In the genomic region with DNA sequence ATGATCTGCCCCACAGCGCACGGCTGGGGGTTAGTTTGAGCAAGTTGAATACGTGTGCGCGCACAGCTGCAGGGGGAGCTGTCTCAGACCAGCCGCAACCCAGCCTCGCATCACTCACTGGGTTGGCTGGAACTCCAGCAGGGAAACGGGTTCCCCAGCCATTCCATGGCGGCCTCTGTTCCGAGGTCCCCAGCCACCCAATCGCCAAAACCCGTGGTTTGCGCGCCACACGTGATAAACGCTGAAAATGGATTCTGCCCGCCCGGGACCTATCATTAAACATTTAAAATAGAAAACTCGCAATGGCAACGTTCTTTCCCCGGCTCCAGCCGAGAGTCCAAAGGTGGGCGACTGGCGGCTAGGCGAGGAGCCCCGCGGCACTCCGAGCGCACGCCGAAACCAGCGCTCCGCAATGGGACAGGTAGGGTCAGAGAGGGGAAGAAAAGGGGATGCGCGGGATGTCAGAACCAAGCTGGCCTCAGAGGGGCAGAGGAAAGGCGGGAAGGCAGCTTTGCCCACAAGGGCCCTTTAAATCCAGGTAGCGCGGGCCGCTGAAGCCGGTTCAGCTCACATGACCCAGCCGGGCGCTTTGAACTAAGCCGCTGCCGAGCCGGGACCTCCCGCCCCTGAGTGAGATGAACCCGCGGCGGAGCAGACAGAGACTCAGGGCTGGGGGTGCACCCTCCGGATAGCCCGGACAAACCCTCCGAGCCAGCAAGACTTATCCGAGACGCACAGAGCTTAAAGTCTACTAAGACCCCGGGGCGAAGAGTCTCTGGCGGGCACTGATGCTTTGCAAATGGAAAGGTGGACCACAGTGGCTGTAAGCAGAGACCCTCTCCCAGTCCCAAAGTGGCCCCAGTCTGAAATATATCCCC, we compare ENCODE assay signal across 8 mouse cellular contexts. TPM values are rescaled to one million over a fixed set of nuclear protein-coding genes. Genes with fewer than 3 reads are reported as not detected.
DNase-seq lines count a peak whose midpoint lies in the region; ATAC-seq and TF ChIP-seq lines count a peak whose summit lies in the region.

No protein-coding gene starts in this region.

- peak overlapping the region; percentile 84 for H3K9ac ChIP-seq in ES-Bruce4 (ENCODE audit: low read depth, poor library complexity, severe bottlenecking)
- H3K9ac ChIP-seq in forebrain, embryonic 16.5 days (replicated peaks; ENCODE audit: low read depth, low read length) = peak overlapping the region; percentile 50
- H3K9ac ChIP-seq in kidney, embryonic 16.5 days (replicated peaks; ENCODE audit: low read length) = peak overlapping the region; percentile 83
- 0 out of 2 replicates have a peak overlapping the region, but pooled peaks have one; percentile 39 for H3K9ac ChIP-seq in midbrain, postnatal 0 days (replicated peaks; ENCODE audit: low read length, poor library complexity, severe bottlenecking)

- TF ChIP-seq EP300 in ES-Bruce4 (IDR thresholded peaks at IDR 0.05; ENCODE audit: insufficient read depth, low read depth, low read length) = no peak

- peaks cover 10% of the 10 kb centered on the region for H3K27me3 ChIP-seq in ES-Bruce4 (ENCODE audit: control insufficient read depth, insufficient read depth, low read length, poor library complexity, severe bottlenecking)
- H3K27me3 ChIP-seq in forebrain, embryonic 16.5 days (replicated peaks; ENCODE audit: control insufficient read depth, insufficient read depth, low read length) = peaks cover 65% of the 10 kb centered on the region
- H3K27me3 ChIP-seq in kidney, embryonic 16.5 days (ENCODE audit: insufficient read depth, low read length) = peaks cover 6% of the 10 kb centered on the region; the same call in 1 of the 2 replicates
- peaks cover 57% of the 10 kb centered on the region for H3K27me3 ChIP-seq in midbrain, postnatal 0 days (ENCODE audit: insufficient read depth, low read length)

- no peaks in the 10 kb centered on the region for H3K36me3 ChIP-seq in ES-Bruce4 (ENCODE audit: control insufficient read depth, insufficient read depth, low read length, poor library complexity, severe bottlenecking)
- no peaks in the 10 kb centered on the region for H3K36me3 ChIP-seq in forebrain, embryonic 16.5 days (ENCODE audit: control insufficient read depth, insufficient read depth)
- no peaks in the 10 kb centered on the region for H3K36me3 ChIP-seq in kidney, embryonic 16.5 days (ENCODE audit: insufficient read depth, low read length)
- no peaks in the 10 kb centered on the region for H3K36me3 ChIP-seq in midbrain, postnatal 0 days (ENCODE audit: insufficient read depth, low read length)

- H3K4me2 ChIP-seq in forebrain, embryonic 16.5 days (ENCODE audit: low read length) = peak overlapping the region; percentile 96
- H3K4me2 ChIP-seq in kidney, embryonic 16.5 days (replicated peaks; ENCODE audit: low read depth, low read length) = peak overlapping the region; percentile 71
- H3K4me2 ChIP-seq in midbrain, postnatal 0 days (ENCODE audit: low read depth, low read length, poor library complexity, severe bottlenecking) = peak overlapping the region; percentile 95

- no peaks in the 10 kb centered on the region for H3K9me3 ChIP-seq in ES-Bruce4 (replicated peaks; ENCODE audit: control insufficient read depth, insufficient read depth, low read length, poor library complexity, severe bottlenecking)
- H3K9me3 ChIP-seq in forebrain, embryonic 16.5 days (ENCODE audit: control insufficient read depth, low read length) = no peaks in the 10 kb centered on the region
- H3K9me3 ChIP-seq in kidney, embryonic 16.5 days (ENCODE audit: low read length) = no peaks in the 10 kb centered on the region
- no peaks in the 10 kb centered on the region for H3K9me3 ChIP-seq in midbrain, postnatal 0 days (ENCODE audit: low read length)

- no peak overlapping the region for H3K27ac ChIP-seq in ES-Bruce4 (ENCODE audit: insufficient read depth, low read length)
- H3K27ac ChIP-seq in forebrain, embryonic 16.5 days (ENCODE audit: low read length) = no peak overlapping the region
- H3K27ac ChIP-seq in kidney, embryonic 16.5 days (ENCODE audit: low read length) = peak overlapping the region; percentile 95
- no peak overlapping the region for H3K27ac ChIP-seq in midbrain, postnatal 0 days (ENCODE audit: low read depth, low read length)

- TF ChIP-seq POLR2A in ES-Bruce4 (IDR thresholded peaks at IDR 0.05; ENCODE audit: insufficient read depth, low read length) = no peak

- ATAC-seq in forebrain, embryonic 16.5 days = no peak
- ATAC-seq in kidney, embryonic 16.5 days (ENCODE audit: low FRiP score, low TSS enrichment) = no peak
- ATAC-seq in midbrain, postnatal 0 days (ENCODE audit: low FRiP score) = no peak

- peak; percentile 78 for DNase-seq in ZHBTc4 (ENCODE audit: low read depth, low spot score)
- DNase-seq in midbrain, postnatal 0 days (ENCODE audit: low spot score) = no peak
- peak; percentile 35 to 63 for DNase-seq in urinary bladder, postnatal 36 days (ENCODE audit: low spot score in 2 of 2)
- DNase-seq in lung, postnatal 36 days = no peak
- no peak for DNase-seq in spleen, postnatal 36 days (ENCODE audit: low spot score in 2 of 2)

- H3K4me3 ChIP-seq in ES-Bruce4 (ENCODE audit: low read depth, low read length) = peak overlapping the region; percentile 79
- H3K4me3 ChIP-seq in forebrain, embryonic 16.5 days (replicated peaks; ENCODE audit: low read length) = peak overlapping the region; percentile 51
- H3K4me3 ChIP-seq in kidney, embryonic 16.5 days (ENCODE audit: low read length) = peak overlapping the region; percentile 74
- H3K4me3 ChIP-seq in midbrain, postnatal 0 days (ENCODE audit: low read depth, low read length) = peak overlapping the region; percentile 46

- TF ChIP-seq CTCF in ES-Bruce4 (IDR thresholded peaks at IDR 0.05; ENCODE audit: low read depth, low read length) = no peak
- TF ChIP-seq CTCF in midbrain, postnatal 0 days (IDR thresholded peaks at IDR 0.05) = peak; percentile 38

- under 1% methylated on average over 57 of the region's 57 CpGs for WGBS in forebrain, embryonic 16.5 days
- under 1% methylated on average over 57 of the region's 57 CpGs for WGBS in kidney, embryonic 16.5 days
- WGBS in midbrain, postnatal 0 days = under 1% methylated on average over 57 of the region's 57 CpGs

- H3K4me1 ChIP-seq in ES-Bruce4 (ENCODE audit: control insufficient read depth, insufficient read depth, low read length) = no peaks in the 10 kb centered on the region
- H3K4me1 ChIP-seq in forebrain, embryonic 16.5 days (replicated peaks; ENCODE audit: control insufficient read depth, insufficient read depth, low read length) = peaks cover 35% of the 10 kb centered on the region
- H3K4me1 ChIP-seq in kidney, embryonic 16.5 days (ENCODE audit: insufficient read depth, low read length) = peaks cover 78% of the 10 kb centered on the region
- H3K4me1 ChIP-seq in midbrain, postnatal 0 days (ENCODE audit: insufficient read depth, low read length) = peaks cover 15% of the 10 kb centered on the region

RNA-seq across cellular contexts. Expression of a gene that starts 1.1 kb away (rescaled TPM):
- polyA plus RNA-seq in ES-Bruce4 (2011; ENCODE audit: insufficient read depth, insufficient read length, low read depth, missing spikeins) = 15.4 and 17.4 TPM in 2 replicates
- polyA plus RNA-seq in forebrain, embryonic 16.5 days (2015; fragmentation: Nextera tagmentation; extraction: Ambion mirVana) = 7.4 and 9.7 TPM in 2 replicates
- 39.8 and 49.7 TPM in 2 replicates for polyA plus RNA-seq in kidney, embryonic 16.5 days (2015; fragmentation: Nextera tagmentation; extraction: Ambion mirVana)
- 34.0 and 35.9 TPM in 2 replicates for total RNA-seq in midbrain, postnatal 0 days (2014; rRNA removed)
- polyA plus RNA-seq in midbrain, postnatal 0 days (2015; fragmentation: Nextera tagmentation; extraction: Ambion mirVana) = 14.8 and 15.3 TPM in 2 replicates

RNA-seq across cellular contexts. Expression of a gene that starts 38.5 kb away (rescaled TPM):
- 0.54 and 0.56 TPM in 2 replicates for polyA plus RNA-seq in ES-Bruce4 (2011; ENCODE audit: insufficient read depth, insufficient read length, low read depth, missing spikeins)
- 0.68 and 0.75 TPM in 2 replicates for polyA plus RNA-seq in forebrain, embryonic 16.5 days (2015; fragmentation: Nextera tagmentation; extraction: Ambion mirVana)
- polyA plus RNA-seq in kidney, embryonic 16.5 days (2015; fragmentation: Nextera tagmentation; extraction: Ambion mirVana) = 0.05 and 0.23 TPM in 2 replicates
- total RNA-seq in midbrain, postnatal 0 days (2014; rRNA removed) = 1.7 and 2.8 TPM in 2 replicates
- polyA plus RNA-seq in midbrain, postnatal 0 days (2015; fragmentation: Nextera tagmentation; extraction: Ambion mirVana) = 1.1 and 1.6 TPM in 2 replicates

Comparison
In these comparisons a context has a peak if more than half of its experiments do, and no peak if none do; other contexts are left out.
1. DNase-seq: peak in ZHBTc4 (single experiment) and urinary bladder, postnatal 36 days (2 of 2); none in midbrain, postnatal 0 days (single experiment), lung, postnatal 36 days (single experiment) and spleen, postnatal 36 days (0 of 2).
2. Peak in every context shown above with its lines, with median percentiles within 50 percentile points of each other: H3K4me3 ChIP-seq, H3K9ac ChIP-seq and H3K4me2 ChIP-seq.